Mouse (Mus musculus) urinary bladder, postnatal 10 days (tissue): ENCODE data around the gene Plekhs1.
"Not testable (repeated sequence)": the region's sequence is repeated elsewhere in the genome, so short reads cannot be mapped to it uniquely, and the experiment has no call there.

Source experiments
- DNase-seq: peaks from one replicate; pipeline ENCODE4 v3.0.0; 2022; ENCODE audit warnings: low spot score

Gene Plekhs1

GRCm38 (mm10) chr19:56519408-56519807, 58.0 kb downstream of the Plekhs1 start:
- DNase-seq: not testable (repeated sequence)

- not testable (repeated sequence) for DNase-seq
These were observed 69.1 kb downstream of the Plekhs1 start for GRCm38 (mm10) chr19:56530529-56530928.

GRCm38 (mm10) chr19:56531251-56531650, 69.8 kb downstream of the Plekhs1 start:
- no peak for DNase-seq

- DNase-seq: no peak
These were observed 72.0 kb downstream of the Plekhs1 start for GRCm38 (mm10) chr19:56533291-56534071.

GRCm38 (mm10) chr19:56534337-56534736, 72.9 kb downstream of the Plekhs1 start:
- no peak for DNase-seq

GRCm38 (mm10) chr19:56535064-56535463, 73.6 kb downstream of the Plekhs1 start:
- no peak for DNase-seq

GRCm38 (mm10) chr19:56535765-56536164, 74.3 kb downstream of the Plekhs1 start:
- DNase-seq: no peak
